ENCODE assay signal across 21 mouse cellular contexts in genomic region chr8:71906809-71907208, GRCm38 (mm10). TPM values are rescaled to one million over a fixed set of nuclear protein-coding genes. Genes with fewer than 3 reads are reported as not detected.
A peak's percentile ranks its signal among the peaks of the same experiment; 100 is the strongest.
DNase-seq lines count a peak whose midpoint lies in the region; ATAC-seq and TF ChIP-seq lines count a peak whose summit lies in the region.
"Had no signal": no experiment of that assay in that cellular context is flagged by ENCODE, and none has a peak within 500 bp of the region (broad histone marks: within the 10 kb centered on the region; RNA-seq: fewer than 3 reads in every experiment).

No protein-coding gene starts in this region.

- no peak overlapping the region for H3K27ac ChIP-seq in midbrain, embryonic 11.5 days (ENCODE audit: low read depth, low read length)
- no peak overlapping the region for H3K27ac ChIP-seq in midbrain, embryonic 16.5 days (ENCODE audit: low read length)
- peak overlapping the region; percentile 99; the same call in 1 of the 2 replicates for H3K27ac ChIP-seq in MEL (ENCODE audit: control insufficient read depth, low read depth, low read length)

- H3K79me2 ChIP-seq in MEL (ENCODE audit: control insufficient read depth, insufficient read depth, low read length, poor library complexity) = peaks cover 21% of the 10 kb centered on the region

- no peaks in the 10 kb centered on the region for H3K4me1 ChIP-seq in midbrain, embryonic 11.5 days (ENCODE audit: control insufficient read depth, insufficient read depth, low read length)
- H3K4me1 ChIP-seq in midbrain, embryonic 16.5 days (ENCODE audit: control insufficient read depth, insufficient read depth, low read length) = peaks cover 8% of the 10 kb centered on the region
- H3K4me1 ChIP-seq in MEL (ENCODE audit: control insufficient read depth in 1 of 2, insufficient read depth in 2 of 2, low read length in 2 of 2) = peaks cover 6 to 13% of the 10 kb centered on the region in 2 experiments

- no peak for TF ChIP-seq RAD21 in MEL (IDR thresholded peaks at IDR 0.05; ENCODE audit: low read depth, low read length)

- peak; percentile 31 for DNase-seq in midbrain, embryonic 11.5 days (ENCODE audit: low spot score, missing footprints)
- peak; percentile 59 for DNase-seq in MEL (ENCODE audit: low read depth, low spot score)
- DNase-seq in MN1 (ENCODE audit: low spot score) = no peak
- DNase-seq: adrenal gland, adult 2 months; adrenal gland, adult 8-10 months; adrenal gland, postnatal 10 days; adrenal gland, postnatal 14 days; adrenal gland, postnatal 25 days; adrenal gland, postnatal 36 days; B cell, adult 2 months; cerebellum, adult 11 months; cerebellum, adult 11-12 months; cerebellum, adult 18-20 months; cerebellum, adult 2 months; cerebellum, adult 8-10 months had no signal

- no peaks in the 10 kb centered on the region for H3K36me3 ChIP-seq in midbrain, embryonic 11.5 days (ENCODE audit: control insufficient read depth, insufficient read depth, low read length)
- H3K36me3 ChIP-seq in midbrain, embryonic 16.5 days (ENCODE audit: control insufficient read depth, insufficient read depth, low read length) = no peaks in the 10 kb centered on the region
- H3K36me3 ChIP-seq in MEL (ENCODE audit: control insufficient read depth in 1 of 2, insufficient read depth in 2 of 2, low read length in 2 of 2) = peaks cover 0 to 21% of the 10 kb centered on the region in 2 experiments; a peak in 2 of 4 replicates
- H3K36me3 ChIP-seq: G1E had no signal

- no peak overlapping the region for H3K9ac ChIP-seq in midbrain, embryonic 11.5 days (ENCODE audit: low read length)
- no peak overlapping the region for H3K9ac ChIP-seq in midbrain, embryonic 16.5 days (ENCODE audit: low read depth, low read length)
- no peak overlapping the region for H3K9ac ChIP-seq in MEL (ENCODE audit: control insufficient read depth, low read depth, low read length, poor library complexity, severe bottlenecking)

- TF ChIP-seq EP300 in MEL (IDR thresholded peaks at IDR 0.05; ENCODE audit: low read depth in 1 of 2, low read length in 2 of 2) = peak; percentile 42 to 64

- no peaks in the 10 kb centered on the region for H3K27me3 ChIP-seq in midbrain, embryonic 11.5 days (ENCODE audit: control insufficient read depth, insufficient read depth, low read length)
- H3K27me3 ChIP-seq in midbrain, embryonic 16.5 days (ENCODE audit: control insufficient read depth, insufficient read depth, low read depth, low read length) = no peaks in the 10 kb centered on the region
- no peaks in the 10 kb centered on the region for H3K27me3 ChIP-seq in MEL (ENCODE audit: control insufficient read depth in 1 of 2, insufficient read depth in 2 of 2, low read length in 2 of 2)
- H3K27me3 ChIP-seq: CH12.LX had no signal

- no peak for ATAC-seq in midbrain, embryonic 11.5 days (ENCODE audit: low FRiP score)
- ATAC-seq in midbrain, embryonic 16.5 days = no peak
- ATAC-seq: activated CD4-positive, CD25-positive, alpha-beta regulatory T cell, adult 4 months; CD4-positive, CD25-positive, alpha-beta regulatory T cell, adult 4 months; Patski had no signal

- no peak overlapping the region for H3K4me3 ChIP-seq in midbrain, embryonic 11.5 days (ENCODE audit: low read depth, low read length)
- H3K4me3 ChIP-seq in midbrain, embryonic 16.5 days (ENCODE audit: low read depth, low read length) = no peak overlapping the region
- no peak overlapping the region for H3K4me3 ChIP-seq in MEL (ENCODE audit: control insufficient read depth in 1 of 2, insufficient read depth in 1 of 2, low read depth in 2 of 2, low read length in 2 of 2)

- H3K9me3 ChIP-seq in midbrain, embryonic 11.5 days (ENCODE audit: control insufficient read depth, low read length) = no peaks in the 10 kb centered on the region
- H3K9me3 ChIP-seq in midbrain, embryonic 16.5 days (replicated peaks; ENCODE audit: control insufficient read depth, low read length, poor library complexity, severe bottlenecking) = no peaks in the 10 kb centered on the region
- H3K9me3 ChIP-seq in MEL (replicated peaks; ENCODE audit: insufficient read depth, low read length) = no peaks in the 10 kb centered on the region

- no peak overlapping the region for H3K4me2 ChIP-seq in midbrain, embryonic 11.5 days
- H3K4me2 ChIP-seq in midbrain, embryonic 16.5 days (ENCODE audit: low read length) = no peak overlapping the region

- WGBS in midbrain, embryonic 11.5 days = 100% methylated on average over 1 of the region's 1 CpGs
- 97% methylated on average over 1 of the region's 1 CpGs for WGBS in midbrain, embryonic 16.5 days

- no peak for TF ChIP-seq POLR2A in MEL (IDR thresholded peaks at IDR 0.05; ENCODE audit: control insufficient read depth in 1 of 2, insufficient read depth in 1 of 2, low read depth in 1 of 2, low read length in 2 of 2, poor library complexity in 1 of 2)

- no peak for TF ChIP-seq CTCF in MEL (IDR thresholded peaks at IDR 0.05 in 2 of 3, conservative IDR thresholded peaks at IDR 0.05 in 1 of 3; ENCODE audit: control insufficient read depth in 1 of 3, insufficient read depth in 1 of 3, low read depth in 2 of 3, low read length in 3 of 3, poor library complexity in 1 of 3, severe bottlenecking in 1 of 3)

TF ChIP-seq in MEL, 35 proteins besides CTCF, POLR2A, EP300 and RAD21:
- TF ChIP-seq ETS1 (IDR thresholded peaks at IDR 0.05; ENCODE audit: low read depth, low read length) = 0 out of 2 replicates have a peak, but pooled peaks have one; percentile 16
- TF ChIP-seq HCFC1 (IDR thresholded peaks at IDR 0.05; ENCODE audit: low read depth, low read length) = no peak
- TF ChIP-seq TAL1 (IDR thresholded peaks at IDR 0.05; ENCODE audit: low read length) = 0 out of 2 replicates have a peak, but pooled peaks have one; percentile 11
- peak; percentile 13; the same call in 1 of the 2 replicates for TF ChIP-seq TCF12 (IDR thresholded peaks at IDR 0.05; ENCODE audit: low read depth, low read length)
- TF ChIP-seq GATA1 (IDR thresholded peaks at IDR 0.05; ENCODE audit: low read depth, low read length) = peak; percentile 63
- TF ChIP-seq TBP (IDR thresholded peaks at IDR 0.05; ENCODE audit: low read depth, low read length) = no peak
- TF ChIP-seq CHD1 (IDR thresholded peaks at IDR 0.05; ENCODE audit: low read depth, low read length) = no peak
- no peak for TF ChIP-seq USF2 (IDR thresholded peaks at IDR 0.05; ENCODE audit: borderline replicate concordance in 1 of 2, insufficient read depth in 1 of 2, low read depth in 1 of 2, low read length in 2 of 2)

RNA-seq across cellular contexts. Expression of gene Zfp882, which starts 1.6 kb away (rescaled TPM):
- polyA plus RNA-seq in midbrain, embryonic 11.5 days (2014; fragmentation: Nextera tagmentation; extraction: Ambion mirVana) = 7.2 and 9.2 TPM in 2 replicates
- 18.4 and 21.2 TPM in 2 replicates for polyA plus RNA-seq in midbrain, embryonic 16.5 days (2015; fragmentation: Nextera tagmentation; extraction: Ambion mirVana)
- 12.4 and 13.4 TPM in 2 replicates for total RNA-seq in MEL (2012; rRNA removed)
- polyA plus RNA-seq in MEL (2012; ENCODE audit: insufficient read depth in 1 of 2, insufficient read length in 2 of 2, low read depth in 1 of 2, low replicate concordance in 2 of 2, missing spikeins in 1 of 2) = 10 to 100 TPM in 1 of 2 experiments, not detected in 1; 16.1 TPM

RNA-seq across cellular contexts. Expression of gene Zfp617, which starts 1.6 kb away (rescaled TPM):
- 39.7 and 44.2 TPM in 2 replicates for polyA plus RNA-seq in midbrain, embryonic 11.5 days (2014; fragmentation: Nextera tagmentation; extraction: Ambion mirVana)
- polyA plus RNA-seq in midbrain, embryonic 16.5 days (2015; fragmentation: Nextera tagmentation; extraction: Ambion mirVana) = 32.7 and 33.6 TPM in 2 replicates
- 12.6 and 14.6 TPM in 2 replicates for total RNA-seq in MEL (2012; rRNA removed)
- polyA plus RNA-seq in MEL (2012; ENCODE audit: insufficient read depth in 1 of 2, insufficient read length in 2 of 2, low read depth in 1 of 2, low replicate concordance in 2 of 2, missing spikeins in 1 of 2) = 10 to 100 TPM in 1 of 2 experiments, not detected in 1; 11.0 TPM

RNA-seq across cellular contexts. Expression of gene Zfp709, which starts 25.0 kb away (rescaled TPM):
- polyA plus RNA-seq in midbrain, embryonic 11.5 days (2014; fragmentation: Nextera tagmentation; extraction: Ambion mirVana) = 7.4 and 9.1 TPM in 2 replicates
- polyA plus RNA-seq in midbrain, embryonic 16.5 days (2015; fragmentation: Nextera tagmentation; extraction: Ambion mirVana) = 9.6 and 9.9 TPM in 2 replicates
- total RNA-seq in MEL (2012; rRNA removed) = 5.0 and 7.2 TPM in 2 replicates
- polyA plus RNA-seq in MEL (2012; ENCODE audit: insufficient read depth in 1 of 2, insufficient read length in 2 of 2, low read depth in 1 of 2, low replicate concordance in 2 of 2, missing spikeins in 1 of 2) = 1 to 10 TPM in 1 of 2 experiments, not detected in 1; 3.0 TPM

RNA-seq across cellular contexts. Expression of gene Zfp961, which starts 44.0 kb away (rescaled TPM):
- 25.7 and 28.4 TPM in 2 replicates for polyA plus RNA-seq in midbrain, embryonic 11.5 days (2014; fragmentation: Nextera tagmentation; extraction: Ambion mirVana)
- 15.2 and 17.6 TPM in 2 replicates for polyA plus RNA-seq in midbrain, embryonic 16.5 days (2015; fragmentation: Nextera tagmentation; extraction: Ambion mirVana)
- total RNA-seq in MEL (2012; rRNA removed) = 28.2 and 30.6 TPM in 2 replicates
- polyA plus RNA-seq in MEL (2012; ENCODE audit: insufficient read depth in 1 of 2, insufficient read length in 2 of 2, low read depth in 1 of 2, low replicate concordance in 2 of 2, missing spikeins in 1 of 2) = 10 to 100 TPM in 1 of 2 experiments, not detected in 1; 26.1 TPM
